9 mouse cellular contexts compared by ENCODE assay signal in genomic region chr9:58266571-58267011, GRCm38 (mm10). TPM values are rescaled to one million over a fixed set of nuclear protein-coding genes. Genes with fewer than 3 reads are reported as not detected.
A peak's percentile ranks its signal among the peaks of the same experiment; 100 is the strongest.
DNase-seq lines count a peak whose midpoint lies in the region; ATAC-seq and TF ChIP-seq lines count a peak whose summit lies in the region.
"Had no signal": no experiment of that assay in that cellular context is flagged by ENCODE, and none has a peak within 500 bp of the region (broad histone marks: within the 10 kb centered on the region; RNA-seq: fewer than 3 reads in every experiment).

No protein-coding gene starts in this region.

- H3K27ac ChIP-seq in forebrain, embryonic 12.5 days: 0 out of 2 replicates have a peak overlapping the region, but pooled peaks have one; percentile 25
- no peak overlapping the region for H3K27ac ChIP-seq in forebrain, embryonic 14.5 days (ENCODE audit: low read depth, low read length)
- H3K27ac ChIP-seq in midbrain, embryonic 12.5 days (replicated peaks): 0 out of 2 replicates have a peak overlapping the region, but pooled peaks have one; percentile 10
- no peak overlapping the region for H3K27ac ChIP-seq in midbrain, postnatal 0 days (ENCODE audit: low read depth, low read length)
- H3K27ac ChIP-seq in small intestine, adult 2 months (ENCODE audit: insufficient read depth, low read depth, low read length): peak overlapping the region; percentile 2; the same call in 1 of the 2 replicates

- H3K9ac ChIP-seq in forebrain, embryonic 12.5 days: no peak overlapping the region
- no peak overlapping the region for H3K9ac ChIP-seq in forebrain, embryonic 14.5 days (ENCODE audit: low read length)
- no peak overlapping the region for H3K9ac ChIP-seq in midbrain, embryonic 12.5 days (replicated peaks)
- no peak overlapping the region for H3K9ac ChIP-seq in midbrain, postnatal 0 days (replicated peaks; ENCODE audit: low read length, poor library complexity, severe bottlenecking)

- H3K4me3 ChIP-seq in forebrain, embryonic 12.5 days (replicated peaks): no peak overlapping the region
- H3K4me3 ChIP-seq in forebrain, embryonic 14.5 days (ENCODE audit: low read depth, low read length): no peak overlapping the region
- H3K4me3 ChIP-seq in midbrain, embryonic 12.5 days: no peak overlapping the region
- H3K4me3 ChIP-seq in midbrain, postnatal 0 days (ENCODE audit: low read depth, low read length): no peak overlapping the region
- no peak overlapping the region for H3K4me3 ChIP-seq in small intestine, adult 2 months (ENCODE audit: low read depth, low read length)

- no peak for TF ChIP-seq POLR2A in small intestine, adult 2 months (IDR thresholded peaks at IDR 0.05; ENCODE audit: low read depth, low read length)

- TF ChIP-seq CTCF in midbrain, postnatal 0 days (IDR thresholded peaks at IDR 0.05): no peak
- no peak for TF ChIP-seq CTCF in small intestine, adult 2 months (IDR thresholded peaks at IDR 0.05; ENCODE audit: extremely low read depth, insufficient read length, insufficient replicate concordance, low read depth, low read length)

- WGBS in forebrain, embryonic 12.5 days: 43% methylated on average over 4 of the region's 4 CpGs
- WGBS in forebrain, embryonic 14.5 days: 39% methylated on average over 4 of the region's 4 CpGs
- 39% methylated on average over 4 of the region's 4 CpGs for WGBS in midbrain, embryonic 12.5 days
- 42% methylated on average over 4 of the region's 4 CpGs for WGBS in midbrain, postnatal 0 days
- 38% methylated on average over 4 of the region's 4 CpGs for WGBS in small intestine, adult 2 months

- DNase-seq in forebrain, embryonic 14.5 days (ENCODE audit: low spot score): no peak
- no peak for DNase-seq in midbrain, postnatal 0 days (ENCODE audit: low spot score)
- DNase-seq in kidney, postnatal 10 days: peak; percentile 65
- no peak for DNase-seq in yolk sac, embryonic 10.5 days (ENCODE audit: low spot score)
- DNase-seq in left cerebral cortex, adult 8-10 months (ENCODE audit: low spot score in 2 of 2): no peak

- 0 out of 2 replicates have a peak, but pooled peaks cover 5% of the 10 kb centered on the region for H3K4me1 ChIP-seq in forebrain, embryonic 12.5 days
- no peaks in the 10 kb centered on the region for H3K4me1 ChIP-seq in forebrain, embryonic 14.5 days (ENCODE audit: control insufficient read depth, insufficient read depth, low read length)
- no peaks in the 10 kb centered on the region for H3K4me1 ChIP-seq in midbrain, embryonic 12.5 days
- no peaks in the 10 kb centered on the region for H3K4me1 ChIP-seq in midbrain, postnatal 0 days (ENCODE audit: insufficient read depth, low read length)
- no peaks in the 10 kb centered on the region for H3K4me1 ChIP-seq in small intestine, adult 2 months (ENCODE audit: control insufficient read depth, insufficient read depth, insufficient read length, low read length)

- H3K36me3 ChIP-seq in forebrain, embryonic 12.5 days (replicated peaks): peaks cover 14% of the 10 kb centered on the region
- H3K36me3 ChIP-seq in forebrain, embryonic 14.5 days (ENCODE audit: control insufficient read depth, insufficient read depth, low read length): peaks cover 14% of the 10 kb centered on the region
- H3K36me3 ChIP-seq in midbrain, embryonic 12.5 days: peaks cover 18% of the 10 kb centered on the region
- peaks cover 13% of the 10 kb centered on the region for H3K36me3 ChIP-seq in midbrain, postnatal 0 days (ENCODE audit: insufficient read depth, low read length)
- H3K36me3 ChIP-seq in small intestine, adult 2 months (ENCODE audit: control insufficient read depth, insufficient read depth, low read length): peaks cover 8% of the 10 kb centered on the region

- no peaks in the 10 kb centered on the region for H3K9me3 ChIP-seq in forebrain, embryonic 12.5 days
- H3K9me3 ChIP-seq in forebrain, embryonic 14.5 days (replicated peaks; ENCODE audit: control insufficient read depth, low read length): no peaks in the 10 kb centered on the region
- H3K9me3 ChIP-seq in midbrain, embryonic 12.5 days: no peaks in the 10 kb centered on the region
- H3K9me3 ChIP-seq in midbrain, postnatal 0 days (ENCODE audit: low read length): no peaks in the 10 kb centered on the region

- H3K27me3 ChIP-seq in forebrain, embryonic 12.5 days: no peaks in the 10 kb centered on the region
- no peaks in the 10 kb centered on the region for H3K27me3 ChIP-seq in forebrain, embryonic 14.5 days (replicated peaks; ENCODE audit: control insufficient read depth, insufficient read depth, low read length)
- H3K27me3 ChIP-seq in midbrain, embryonic 12.5 days: no peaks in the 10 kb centered on the region
- H3K27me3 ChIP-seq in midbrain, postnatal 0 days (ENCODE audit: insufficient read depth, low read length): no peaks in the 10 kb centered on the region
- H3K27me3 ChIP-seq in small intestine, adult 2 months (ENCODE audit: control insufficient read depth, insufficient read depth, low read length): no peaks in the 10 kb centered on the region

- no peak for ATAC-seq in forebrain, embryonic 12.5 days (ENCODE audit: low FRiP score)
- no peak for ATAC-seq in forebrain, embryonic 14.5 days
- no peak for ATAC-seq in midbrain, embryonic 12.5 days (ENCODE audit: low FRiP score, low read depth)
- ATAC-seq in midbrain, postnatal 0 days (ENCODE audit: low FRiP score): no peak
- ATAC-seq: midbrain, embryonic 16.5 days had no signal

- H3K4me2 ChIP-seq in forebrain, embryonic 12.5 days: no peak overlapping the region
- no peak overlapping the region for H3K4me2 ChIP-seq in forebrain, embryonic 14.5 days (ENCODE audit: low read length)
- no peak overlapping the region for H3K4me2 ChIP-seq in midbrain, embryonic 12.5 days (replicated peaks)
- no peak overlapping the region for H3K4me2 ChIP-seq in midbrain, postnatal 0 days (ENCODE audit: low read depth, low read length, poor library complexity, severe bottlenecking)

RNA-seq across cellular contexts. Expression of gene Stoml1, which starts 13.6 kb away (rescaled TPM):
- polyA plus RNA-seq in forebrain, embryonic 12.5 days (2016; fragmentation: Nextera tagmentation; extraction: Ambion mirVana): 52.2 and 53.3 TPM in 2 replicates
- 75.1 and 81.1 TPM in 2 replicates for polyA plus RNA-seq in forebrain, embryonic 14.5 days (2014; fragmentation: Nextera tagmentation; extraction: Ambion mirVana)
- 64.1 and 65.2 TPM in 2 replicates for polyA plus RNA-seq in midbrain, embryonic 12.5 days (2016; fragmentation: Nextera tagmentation; extraction: Ambion mirVana)
- total RNA-seq in midbrain, postnatal 0 days (2014; rRNA removed): 159 and 170 TPM in 2 replicates
- 161 and 172 TPM in 2 replicates for polyA plus RNA-seq in midbrain, postnatal 0 days (2015; fragmentation: Nextera tagmentation; extraction: Ambion mirVana)
- polyA plus RNA-seq in small intestine, adult 2 months (2012; rRNA removed): 9.9 and 21.3 TPM in 2 replicates
- total RNA-seq in left cerebral cortex, adult 8-10 months (2022): 10 to 100 TPM; 65.6 to 69.4 (median 67.4) TPM

RNA-seq across cellular contexts. Expression of gene Pml, which starts 17.0 kb away (rescaled TPM):
- polyA plus RNA-seq in forebrain, embryonic 12.5 days (2016; fragmentation: Nextera tagmentation; extraction: Ambion mirVana): 11.1 TPM in 2 replicates
- polyA plus RNA-seq in forebrain, embryonic 14.5 days (2014; fragmentation: Nextera tagmentation; extraction: Ambion mirVana): 5.3 and 6.0 TPM in 2 replicates
- 9.7 and 9.8 TPM in 2 replicates for polyA plus RNA-seq in midbrain, embryonic 12.5 days (2016; fragmentation: Nextera tagmentation; extraction: Ambion mirVana)
- total RNA-seq in midbrain, postnatal 0 days (2014; rRNA removed): 5.6 and 9.0 TPM in 2 replicates
- 2.9 and 3.2 TPM in 2 replicates for polyA plus RNA-seq in midbrain, postnatal 0 days (2015; fragmentation: Nextera tagmentation; extraction: Ambion mirVana)
- 18.4 and 45.0 TPM in 2 replicates for polyA plus RNA-seq in small intestine, adult 2 months (2012; rRNA removed)
- total RNA-seq in left cerebral cortex, adult 8-10 months (2022): 10 to 100 TPM; 15.3 to 20.3 (median 17.5) TPM

RNA-seq across cellular contexts. Expression of gene Loxl1, which starts 46.4 kb away (rescaled TPM):
- 9.1 and 10.9 TPM in 2 replicates for polyA plus RNA-seq in forebrain, embryonic 12.5 days (2016; fragmentation: Nextera tagmentation; extraction: Ambion mirVana)
- 9.2 and 11.1 TPM in 2 replicates for polyA plus RNA-seq in forebrain, embryonic 14.5 days (2014; fragmentation: Nextera tagmentation; extraction: Ambion mirVana)
- 13.4 and 20.1 TPM in 2 replicates for polyA plus RNA-seq in midbrain, embryonic 12.5 days (2016; fragmentation: Nextera tagmentation; extraction: Ambion mirVana)
- total RNA-seq in midbrain, postnatal 0 days (2014; rRNA removed): 5.9 and 10.6 TPM in 2 replicates
- polyA plus RNA-seq in midbrain, postnatal 0 days (2015; fragmentation: Nextera tagmentation; extraction: Ambion mirVana): 6.6 and 7.0 TPM in 2 replicates
- polyA plus RNA-seq in small intestine, adult 2 months (2012; rRNA removed): 15.6 and 26.7 TPM in 2 replicates
- 1 to 10 TPM; 1.8 to 3.0 (median 2.3) TPM for total RNA-seq in left cerebral cortex, adult 8-10 months (2022)

Comparison
In these comparisons a context has a peak if more than half of its experiments do, and no peak if none do; other contexts are left out.
1. H3K27ac ChIP-seq: peak in forebrain, embryonic 12.5 days (single experiment), midbrain, embryonic 12.5 days (single experiment) and small intestine, adult 2 months (single experiment); none in forebrain, embryonic 14.5 days (single experiment) and midbrain, postnatal 0 days (single experiment).